Mouse (Mus musculus) CH12.LX (cell line): ENCODE results near the gene Acaca. TPM values are rescaled to one million over a fixed set of nuclear protein-coding genes. Genes with fewer than 3 reads are reported as not detected.

ENCODE experiments used
- DNase-seq: peaks from one replicate; pipeline ENCODE4 v3.0.0-alpha.2; 2013; ENCODE audit errors: extremely low read depth
- H3K27ac ChIP-seq: 2 replicates; pipeline ENCODE4 v1.5.1; 2012; ENCODE audit warnings: low read depth, mild to moderate bottlenecking, control low read depth, moderate library complexity; ENCODE audit not compliant: insufficient read depth
- H3K27me3 ChIP-seq: replicated peaks from 2 replicates; pipeline ENCODE3; 2012; ENCODE audit warnings: inconsistent platforms
- H3K36me3 ChIP-seq, 2 experiments: replicated peaks in 1 of 2; 2 replicates each; pipeline versions ENCODE3 to v1.6.1; 2012; ENCODE audit warnings: inconsistent platforms in 1 of 2, low read length in 1 of 2, mild to moderate bottlenecking in 1 of 2, mixed read lengths in 1 of 2, moderate library complexity in 1 of 2; ENCODE audit not compliant: control insufficient read depth in 1 of 2, insufficient read depth in 1 of 2
- H3K4me1 ChIP-seq, 2 experiments: 2 replicates each; pipeline ENCODE4 v1.6.1; 2012; ENCODE audit warnings: inconsistent platforms in 1 of 2, moderate library complexity in 1 of 2; ENCODE audit not compliant: insufficient read depth in 2 of 2, control insufficient read depth in 1 of 2
- H3K4me2 ChIP-seq: 2 replicates; pipeline ENCODE4 v1.6.1; 2012; ENCODE audit warnings: low read depth, mild to moderate bottlenecking, control low read depth; ENCODE audit not compliant: poor library complexity, insufficient read depth, severe bottlenecking
- H3K4me3 ChIP-seq, 3 experiments: fragments of 150-350 bp in 1 of 3; sonication (generic) in 1 of 3; replicated peaks in 1 of 3; 2 replicates each; pipeline versions ENCODE3 to v1.5.1; 2011 to 2012; ENCODE audit warnings: low read depth in 2 of 3, low read length in 2 of 3, mild to moderate bottlenecking in 2 of 3, moderate library complexity in 2 of 3, control low read depth in 1 of 3, improper control_type of control experiment in 1 of 3, inconsistent platforms in 1 of 3, mixed read lengths in 1 of 3; ENCODE audit not compliant: poor library complexity in 1 of 3
- H3K79me2 ChIP-seq: replicated peaks from 2 replicates; pipeline ENCODE4 v1.6.1; 2012; ENCODE audit warnings: mild to moderate bottlenecking, moderate library complexity; ENCODE audit not compliant: control insufficient read depth, poor library complexity, insufficient read depth, severe bottlenecking; ENCODE audit errors: extremely low read depth
- H3K9ac ChIP-seq: 2 replicates; pipeline ENCODE4 v1.6.1; 2012; ENCODE audit warnings: low read depth, mild to moderate bottlenecking, control low read depth, moderate library complexity; ENCODE audit not compliant: insufficient read depth
- H3K9me3 ChIP-seq: replicated peaks from 2 replicates; pipeline ENCODE3; 2012; ENCODE audit warnings: low read length, inconsistent platforms, mixed read lengths
- CTCF ChIP-seq, 2 experiments: IDR thresholded peaks in 1 of 2; conservative IDR thresholded peaks in 1 of 2; 2 replicates each; pipeline ENCODE4 v1.5.1; 2011 to 2012; ENCODE audit warnings: low read depth in 2 of 2, low read length in 2 of 2, improper control_type of control experiment in 1 of 2, inconsistent platforms in 1 of 2, mild to moderate bottlenecking in 1 of 2, moderate library complexity in 1 of 2
- ELF1 ChIP-seq: IDR thresholded peaks from 2 replicates; pipeline ENCODE4 v1.6.1; 2014; ENCODE audit warnings: low read depth, mild to moderate bottlenecking, inconsistent platforms, low read length, improper control_type of control experiment
- EP300 ChIP-seq: IDR thresholded peaks from 2 replicates; pipeline ENCODE4 v1.6.1; 2011; ENCODE audit warnings: low read length, improper control_type of control experiment
- ETS1 ChIP-seq: conservative IDR thresholded peaks from 2 replicates; pipeline ENCODE4 v1.6.1; 2012; ENCODE audit warnings: low read depth, mild to moderate bottlenecking, inconsistent platforms, low read length, improper control_type of control experiment, moderate library complexity
- MYC ChIP-seq: IDR thresholded peaks from 2 replicates; pipeline ENCODE4 v1.6.1; 2011; ENCODE audit warnings: low read depth, mild to moderate bottlenecking, improper control_type of control experiment, low read length
- NRF1 ChIP-seq: IDR thresholded peaks from 2 replicates; pipeline ENCODE4 v1.6.1; 2014; ENCODE audit warnings: low read depth, mild to moderate bottlenecking, inconsistent platforms, low read length, improper control_type of control experiment, moderate library complexity
- SMC3 ChIP-seq: IDR thresholded peaks from 2 replicates; pipeline ENCODE4 v1.6.1; 2011; ENCODE audit warnings: low read depth, low read length, improper control_type of control experiment
- TBP ChIP-seq: conservative IDR thresholded peaks from 2 replicates; pipeline ENCODE4 v1.6.1; 2011; ENCODE audit warnings: low read depth, low read length, improper control_type of control experiment
- USF1 ChIP-seq: IDR thresholded peaks from 2 replicates; pipeline ENCODE4 v1.6.1; 2014; ENCODE audit warnings: low read depth, mild to moderate bottlenecking, inconsistent platforms, low read length, improper control_type of control experiment
- USF2 ChIP-seq: conservative IDR thresholded peaks from 2 replicates; pipeline ENCODE4 v1.6.1; 2011; ENCODE audit warnings: low read depth, low read length, improper control_type of control experiment
- ZC3H11A ChIP-seq: IDR thresholded peaks from 2 replicates; pipeline ENCODE4 v1.6.1; 2012; ENCODE audit warnings: low read depth, mild to moderate bottlenecking, inconsistent platforms, low read length, improper control_type of control experiment
- dilution Hi-C: fragments of 300-500 bp; cut with MboI; formaldehyde crosslinking; loops from 2 replicates; pipeline ENCODE4 v1.14.3; 2020; ENCODE audit warnings: low sequenced_read_pairs; ENCODE audit not compliant: extremely low pct_unique_long_range_greater_than_20kb, extremely low pct_ligation_motif_present
- in situ Hi-C: fragments of 300-500 bp; cut with MboI; formaldehyde crosslinking; loops from 3 replicates; pipeline ENCODE4 v1.14.3; 2019; ENCODE audit warnings: low sequenced_read_pairs, low pct_ligation_motif_present, low pct_unique_long_range_greater_than_20kb, mixed read lengths
- polyA plus RNA-seq: library from polyadenylated mRNA; unstranded; fragments of >175 nt; gene quantifications from 2 replicates; pipeline ENCODE4 v1.2.1, GENCODE M21; 2012; ENCODE audit warnings: low read depth; ENCODE audit not compliant: insufficient read length
- total RNA-seq, 2 experiments: library from RNA; depleted of rRNA; stranded (reverse); fragments of 300-350 nt in 1 of 2; fragments of >200 nt in 1 of 2; gene quantifications; 2 replicates each; pipeline ENCODE4 v1.2.3; 2012 to 2014

Gene Acaca
- total and polyA plus RNA-seq, 3 experiments, result 36.9 to 62.6 (median 61.7) TPM

DNA sequence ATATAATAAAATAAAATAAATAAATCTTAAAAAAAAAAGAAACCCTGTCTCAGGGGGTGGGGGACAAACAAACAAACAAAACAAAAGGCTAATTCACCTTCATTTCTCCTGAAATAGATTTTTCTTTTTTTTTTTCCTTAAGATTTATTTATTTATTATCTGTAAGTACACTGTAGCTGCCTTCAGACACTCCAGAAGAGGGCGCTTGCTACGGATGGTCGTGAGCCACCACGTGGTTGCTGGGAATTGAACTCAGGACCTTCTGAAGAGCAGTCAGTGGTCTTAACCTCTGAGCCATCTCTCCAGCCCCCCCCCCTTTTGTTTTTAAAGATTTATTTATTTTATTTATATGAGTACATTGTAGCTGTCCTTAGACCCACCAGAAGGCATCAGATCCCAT, 1.5 kb upstream of the Acaca start:
- TF ChIP-seq MYC (peak; percentile 63), ELF1 (no peak), CTCF (conservative IDR thresholded peaks at IDR 0.05 in 1 of 2, IDR thresholded peaks at IDR 0.05 in 1 of 2; ENCODE audit: low read depth in 2 of 2, low read length in 2 of 2) (peak in 1 of 2 experiments; percentile 47; a peak in 2 of 4 replicates)
- Histone ChIP-seq H3K36me3 (peaks cover 26 to 44% of the 10 kb centered on the region in 2 experiments), H3K27ac (no peak overlapping the region), H3K27me3 (peaks cover 7% of the 10 kb centered on the region), H3K4me2 (peak overlapping the region; percentile 72; the same call in 1 of the 2 replicates), H3K9me3 (no peaks in the 10 kb centered on the region), H3K9ac (no peak overlapping the region), H3K79me2 (peaks cover 22% of the 10 kb centered on the region), H3K4me3 (no peak overlapping the region), H3K4me1 (peaks cover 0 to 34% of the 10 kb centered on the region in 2 experiments; a peak in 2 of 4 replicates)
- peak; percentile 20 for DNase-seq
- in situ Hi-C loops, result loop anchor here (5.0 kb wide), 1 partner anchor 36 kb away; no protein-coding TSS in a partner anchor
- dilution Hi-C loops, result no loop called here

DNA sequence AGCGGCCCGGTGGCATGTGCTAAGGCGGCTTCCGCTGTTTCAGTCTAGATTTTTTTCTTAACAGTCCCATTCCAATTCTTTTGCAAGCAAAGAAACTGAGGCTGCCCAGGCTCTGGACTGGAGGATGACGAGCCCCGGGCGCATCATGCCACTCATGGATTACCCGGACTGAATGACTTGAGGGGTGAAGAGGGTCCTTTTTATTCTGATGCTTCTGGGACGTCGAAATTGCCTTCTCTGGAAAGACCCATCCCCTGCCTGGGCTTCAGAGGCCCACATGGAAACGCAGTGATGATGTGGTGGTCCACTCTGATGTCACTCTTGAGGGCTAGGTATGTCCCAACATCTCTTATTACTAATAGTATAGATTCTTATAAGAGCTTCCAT, 320 bp downstream of the Acaca start:
- no peak overlapping the region for H3K27ac ChIP-seq
- peaks cover 17% of the 10 kb centered on the region for H3K79me2 ChIP-seq
- H3K36me3 ChIP-seq, result peaks cover 19 to 28% of the 10 kb centered on the region in 2 experiments
- peaks cover 7% of the 10 kb centered on the region for H3K27me3 ChIP-seq
- H3K4me3 ChIP-seq, result peak overlapping the region; percentile 54 to 91 (median 75)
- H3K4me2 ChIP-seq, result peak overlapping the region; percentile 71
- H3K9ac ChIP-seq, result peak overlapping the region; percentile 11; the same call in 1 of the 2 replicates
- no peak for DNase-seq
- in situ Hi-C loops, result loop anchor here (5.0 kb wide), 1 partner anchor 37 kb away; no protein-coding TSS in a partner anchor
- H3K4me1 ChIP-seq, result peaks cover 0 to 34% of the 10 kb centered on the region in 2 experiments; a peak in 2 of 4 replicates
- TF ChIP-seq ZC3H11A (no peak), NRF1 (no peak), TBP (no peak), SMC3 (no peak), MYC (peak; percentile 9; the same call in 1 of the 2 replicates), USF2 (no peak), ETS1 (no peak)
- TF ChIP-seq, all 38 proteins: peak for 1
- dilution Hi-C loops, result no loop called here
- no peaks in the 10 kb centered on the region for H3K9me3 ChIP-seq

DNA sequence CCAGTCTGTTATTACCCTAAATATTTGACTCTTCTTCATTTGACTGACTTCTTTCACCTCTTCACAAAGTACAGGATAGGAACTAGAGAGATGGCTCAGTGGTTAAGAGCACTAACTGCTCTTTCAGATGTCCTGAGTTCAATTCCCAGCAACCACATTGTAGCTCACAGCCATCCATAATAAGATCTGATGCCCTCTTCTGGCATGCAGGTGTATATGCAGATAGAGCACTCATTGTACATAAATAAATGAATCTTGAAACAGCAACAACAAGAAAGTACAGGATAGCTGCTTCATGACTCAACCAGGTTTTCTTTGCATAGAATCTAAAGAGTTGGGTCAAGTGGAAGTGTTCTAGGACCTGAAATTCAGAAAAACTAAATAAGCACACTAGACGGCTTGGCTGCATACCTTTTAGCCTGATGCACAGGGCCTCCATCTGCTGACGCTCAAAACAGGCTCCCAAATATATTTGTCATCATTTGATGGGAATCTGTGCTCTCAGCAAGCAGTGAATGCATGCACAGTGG, 4.9 kb downstream of the Acaca start:
- Histone ChIP-seq H3K36me3 (no peaks in the 10 kb centered on the region), H3K4me3 (no peak overlapping the region), H3K79me2 (no peaks in the 10 kb centered on the region), H3K4me1 (peaks cover 0 to 6% of the 10 kb centered on the region in 2 experiments; a peak in 2 of 4 replicates), H3K4me2 (no peak overlapping the region), H3K9me3 (no peaks in the 10 kb centered on the region), H3K9ac (no peak overlapping the region), H3K27ac (no peak overlapping the region), H3K27me3 (peaks cover 10% of the 10 kb centered on the region)
- peak; percentile 13 for DNase-seq
- TF ChIP-seq EP300 (no peak), CTCF (conservative IDR thresholded peaks at IDR 0.05 in 1 of 2, IDR thresholded peaks at IDR 0.05 in 1 of 2; ENCODE audit: low read depth in 2 of 2, low read length in 2 of 2) (peak; percentile 23 to 48; a peak in 3 of 4 replicates), USF1 (no peak)
- dilution Hi-C loops (no loop called here), in situ Hi-C loops (no loop called here)
